Mouse (Mus musculus) myocyte (in vitro differentiated cells): ENCODE results near the gene Tnik. TPM values are rescaled to one million over a fixed set of nuclear protein-coding genes. Genes with fewer than 3 reads are reported as not detected.

Source experiments
- H3K27me3 ChIP-seq: one replicate; pipeline ENCODE4 v1.6.1; 2011; ENCODE audit not compliant: control insufficient read depth, insufficient read depth, insufficient read length
- H3K36me3 ChIP-seq: one replicate; pipeline ENCODE4 v1.6.1; 2011; ENCODE audit not compliant: control insufficient read depth, insufficient read depth
- H3K4me2 ChIP-seq: one replicate; pipeline ENCODE4 v1.6.1; 2011; ENCODE audit warnings: low read depth, control low read depth
- H3K4me3 ChIP-seq: one replicate; pipeline ENCODE4 v1.5.1; 2011; ENCODE audit warnings: mild to moderate bottlenecking, control low read depth, moderate library complexity
- H3K79me2 ChIP-seq: one replicate; pipeline ENCODE4 v1.6.1; 2011; ENCODE audit not compliant: control insufficient read depth, insufficient read depth
- H3ac ChIP-seq: one replicate; pipeline ENCODE4 v1.6.1; 2011; ENCODE audit not compliant: control insufficient read depth, insufficient read length
- CEBPB ChIP-seq: IDR thresholded peaks from 2 replicates; pipeline ENCODE4 v1.6.1; 2011; ENCODE audit warnings: mild to moderate bottlenecking, moderate library complexity; ENCODE audit not compliant: poor library complexity, insufficient read depth, severe bottlenecking
- E2F4 ChIP-seq: IDR thresholded peaks from one replicate; pipeline ENCODE4 v1.6.1; 2011; ENCODE audit warnings: mild to moderate bottlenecking, control low read depth, moderate library complexity; ENCODE audit not compliant: insufficient read depth
- MAX ChIP-seq: IDR thresholded peaks from one replicate; pipeline ENCODE4 v1.6.1; 2011; ENCODE audit warnings: low read depth, mild to moderate bottlenecking, control low read depth
- MYOD1 ChIP-seq, 3 experiments: IDR thresholded peaks; one replicate each; pipeline ENCODE4 v1.6.1; 2011; ENCODE audit warnings: control low read depth in 2 of 3, low read depth in 2 of 3, mild to moderate bottlenecking in 2 of 3, moderate library complexity in 1 of 3; ENCODE audit not compliant: insufficient read length in 2 of 3, control insufficient read depth in 1 of 3
- MYOG ChIP-seq, 3 experiments: IDR thresholded peaks; one replicate each; pipeline ENCODE4 v1.6.1; 2011; ENCODE audit warnings: control low read depth in 2 of 3, low read depth in 2 of 3, mild to moderate bottlenecking in 2 of 3; ENCODE audit not compliant: insufficient read length in 2 of 3, control insufficient read depth in 1 of 3, insufficient read depth in 1 of 3
- POLR2A ChIP-seq: IDR thresholded peaks from one replicate; pipeline ENCODE4 v1.6.1; 2011; ENCODE audit warnings: low read depth, mild to moderate bottlenecking, control low read depth, moderate library complexity; ENCODE audit not compliant: insufficient read length
- POLR2AphosphoS2 ChIP-seq: IDR thresholded peaks from one replicate; pipeline ENCODE4 v1.6.1; 2011; ENCODE audit warnings: low read depth, control low read depth; ENCODE audit not compliant: insufficient read length
- REST ChIP-seq: IDR thresholded peaks from one replicate; pipeline ENCODE4 v1.6.1; 2011; ENCODE audit warnings: mild to moderate bottlenecking, control low read depth, moderate library complexity; ENCODE audit not compliant: insufficient read depth, insufficient read length
- SRF ChIP-seq: IDR thresholded peaks from one replicate; pipeline ENCODE4 v1.6.1; 2011; ENCODE audit warnings: low read depth; ENCODE audit not compliant: control insufficient read depth, insufficient read length
- TCF12 ChIP-seq: IDR thresholded peaks from one replicate; pipeline ENCODE4 v1.6.1; 2011; ENCODE audit warnings: mild to moderate bottlenecking, control low read depth; ENCODE audit not compliant: poor library complexity, insufficient read depth, severe bottlenecking
- TCF3 ChIP-seq: IDR thresholded peaks from one replicate; pipeline ENCODE4 v1.6.1; 2011; ENCODE audit warnings: low read depth, control low read depth; ENCODE audit not compliant: insufficient read length
- USF1 ChIP-seq: IDR thresholded peaks from one replicate; pipeline ENCODE4 v1.6.1; 2011; ENCODE audit warnings: low read depth, mild to moderate bottlenecking, control low read depth, moderate library complexity
- polyA plus RNA-seq: library from polyadenylated mRNA; unstranded; fragments of >200 nt; fragmentation: generic; extraction: Trizol; gene quantifications from one replicate; pipeline ENCODE4 v1.2.1, GENCODE M21; 2012; ENCODE audit warnings: missing spikeins

Gene Tnik
- polyA plus RNA-seq, 1 experiment: 1.8 TPM

GRCm38 (mm10) chr3:28554934-28555333 is 291.9 kb downstream of the Tnik start:
- H3K36me3 ChIP-seq: no peaks in the 10 kb centered on the region
- no peak overlapping the region for H3ac ChIP-seq
- H3K4me3 ChIP-seq: no peak overlapping the region
- H3K79me2 ChIP-seq: no peaks in the 10 kb centered on the region
- no peaks in the 10 kb centered on the region for H3K27me3 ChIP-seq
- no peak overlapping the region for H3K4me2 ChIP-seq
- TF ChIP-seq MAX: no peak
- no peak for TF ChIP-seq USF1
- no peak for TF ChIP-seq POLR2A
- TF ChIP-seq E2F4: no peak
- TF ChIP-seq SRF: no peak
- no peak for TF ChIP-seq MYOD1 (IDR thresholded peaks at IDR 0.05; ENCODE audit: control insufficient read depth in 1 of 3, insufficient read length in 2 of 3, low read depth in 2 of 3)
- no peak for TF ChIP-seq MYOG (IDR thresholded peaks at IDR 0.05; ENCODE audit: control insufficient read depth in 1 of 3, insufficient read depth in 1 of 3, insufficient read length in 2 of 3, low read depth in 2 of 3)
- TF ChIP-seq CEBPB: no peak
- no peak for TF ChIP-seq POLR2AphosphoS2
- TF ChIP-seq TCF3: no peak
- TF ChIP-seq REST: no peak
- TF ChIP-seq TCF12: no peak

GRCm38 (mm10) chr3:28555795-28556570 is 293.0 kb downstream of the Tnik start:
- no peaks in the 10 kb centered on the region for H3K79me2 ChIP-seq
- H3K27me3 ChIP-seq: no peaks in the 10 kb centered on the region
- H3K4me2 ChIP-seq: no peak overlapping the region
- no peak overlapping the region for H3K4me3 ChIP-seq
- H3ac ChIP-seq: no peak overlapping the region
- TF ChIP-seq MYOG (IDR thresholded peaks at IDR 0.05; ENCODE audit: control insufficient read depth in 1 of 3, insufficient read depth in 1 of 3, insufficient read length in 2 of 3, low read depth in 2 of 3): no peak
- no peak for TF ChIP-seq TCF3
- TF ChIP-seq POLR2AphosphoS2: no peak
- no peak for TF ChIP-seq MAX
- no peaks in the 10 kb centered on the region for H3K36me3 ChIP-seq

- no peak overlapping the region for H3K4me2 ChIP-seq
- no peaks in the 10 kb centered on the region for H3K79me2 ChIP-seq
- H3K27me3 ChIP-seq: no peaks in the 10 kb centered on the region
- no peak overlapping the region for H3K4me3 ChIP-seq
- H3K36me3 ChIP-seq: no peaks in the 10 kb centered on the region
- no peak overlapping the region for H3ac ChIP-seq
- TF ChIP-seq MYOD1 (IDR thresholded peaks at IDR 0.05; ENCODE audit: control insufficient read depth in 1 of 3, insufficient read length in 2 of 3, low read depth in 2 of 3) (no peak), MYOG (IDR thresholded peaks at IDR 0.05; ENCODE audit: control insufficient read depth in 1 of 3, insufficient read depth in 1 of 3, insufficient read length in 2 of 3, low read depth in 2 of 3) (no peak), TCF3 (no peak), TCF12 (no peak), REST (no peak), USF1 (no peak), CEBPB (no peak), MAX (no peak)
Measured at GRCm38 (mm10) chr3:28558328-28558871, 295.4 kb downstream of the Tnik start.

- TF ChIP-seq CEBPB (no peak), POLR2AphosphoS2 (no peak), POLR2A (no peak), MYOG (IDR thresholded peaks at IDR 0.05; ENCODE audit: control insufficient read depth in 1 of 3, insufficient read depth in 1 of 3, insufficient read length in 2 of 3, low read depth in 2 of 3) (no peak), TCF3 (no peak), REST (no peak), USF1 (no peak), MAX (no peak), E2F4 (no peak), TCF12 (no peak), MYOD1 (IDR thresholded peaks at IDR 0.05; ENCODE audit: control insufficient read depth in 1 of 3, insufficient read length in 2 of 3, low read depth in 2 of 3) (no peak), SRF (no peak)
- no peak overlapping the region for H3K4me3 ChIP-seq
- no peaks in the 10 kb centered on the region for H3K36me3 ChIP-seq
- H3K4me2 ChIP-seq: no peak overlapping the region
- no peak overlapping the region for H3ac ChIP-seq
- H3K27me3 ChIP-seq: no peaks in the 10 kb centered on the region
- H3K79me2 ChIP-seq: no peaks in the 10 kb centered on the region
Measured at GRCm38 (mm10) chr3:28561408-28561807, 298.4 kb downstream of the Tnik start.
